In genomic region chr9:22467371-22468169, GRCm38 (mm10) we compare ENCODE assay signal across 8 mouse cellular contexts. TPM values are rescaled to one million over a fixed set of nuclear protein-coding genes. Genes with fewer than 3 reads are reported as not detected.
DNase-seq lines count a peak whose midpoint lies in the region; ATAC-seq and TF ChIP-seq lines count a peak whose summit lies in the region.

No protein-coding gene starts in this region.

- H3K4me2 ChIP-seq in forebrain, embryonic 14.5 days (ENCODE audit: low read length), result peak overlapping the region; percentile 75
- H3K4me2 ChIP-seq in hindbrain, postnatal 0 days (ENCODE audit: low read depth, low read length), result peak overlapping the region; percentile 74
- peak overlapping the region; percentile 74 for H3K4me2 ChIP-seq in limb, embryonic 13.5 days (replicated peaks)
- H3K4me2 ChIP-seq in midbrain, embryonic 13.5 days (replicated peaks), result peak overlapping the region; percentile 60
- H3K4me2 ChIP-seq in stomach, embryonic 14.5 days (replicated peaks; ENCODE audit: low read depth, low read length), result peak overlapping the region; percentile 62

- peak overlapping the region; percentile 95 for H3K9ac ChIP-seq in forebrain, embryonic 14.5 days (ENCODE audit: low read length)
- H3K9ac ChIP-seq in hindbrain, postnatal 0 days (replicated peaks; ENCODE audit: low read length), result peak overlapping the region; percentile 97
- H3K9ac ChIP-seq in limb, embryonic 13.5 days, result peak overlapping the region; percentile 93
- H3K9ac ChIP-seq in midbrain, embryonic 13.5 days (replicated peaks), result peak overlapping the region; percentile 90
- peak overlapping the region; percentile 83 for H3K9ac ChIP-seq in stomach, embryonic 14.5 days (replicated peaks; ENCODE audit: low read depth, low read length)

- H3K36me3 ChIP-seq in forebrain, embryonic 14.5 days (ENCODE audit: control insufficient read depth, insufficient read depth, low read length), result 0 out of 2 replicates have a peak, but pooled peaks cover 3% of the 10 kb centered on the region
- H3K36me3 ChIP-seq in hindbrain, postnatal 0 days (ENCODE audit: insufficient read depth, low read length), result no peaks in the 10 kb centered on the region
- peaks cover 26% of the 10 kb centered on the region for H3K36me3 ChIP-seq in limb, embryonic 13.5 days
- peaks cover 10% of the 10 kb centered on the region for H3K36me3 ChIP-seq in midbrain, embryonic 13.5 days
- no peaks in the 10 kb centered on the region; the same call in 1 of the 2 replicates for H3K36me3 ChIP-seq in stomach, embryonic 14.5 days (ENCODE audit: control insufficient read depth, insufficient read depth, low read length)

- DNase-seq in left cerebral cortex, postnatal 14 days (ENCODE audit: low spot score in 2 of 2), result peak; percentile 33 to 55
- DNase-seq in left cerebral cortex, adult 11 months (ENCODE audit: low spot score), result no peak
- peak; percentile 53 for DNase-seq in c-Kit-positive CD71-positive TER-119-positive erythroid progenitor cells, embryonic 14.5 days (ENCODE audit: low spot score)
- DNase-seq in forebrain, embryonic 14.5 days (ENCODE audit: low spot score), result peak; percentile 46
- peak; percentile 51 for DNase-seq in hindbrain, postnatal 0 days (ENCODE audit: low spot score)

- peak overlapping the region; percentile 86 for H3K4me3 ChIP-seq in forebrain, embryonic 14.5 days (ENCODE audit: low read depth, low read length)
- H3K4me3 ChIP-seq in hindbrain, postnatal 0 days (ENCODE audit: low read length), result peak overlapping the region; percentile 87
- peak overlapping the region; percentile 90 for H3K4me3 ChIP-seq in limb, embryonic 13.5 days
- H3K4me3 ChIP-seq in midbrain, embryonic 13.5 days (replicated peaks), result peak overlapping the region; percentile 78
- H3K4me3 ChIP-seq in stomach, embryonic 14.5 days (ENCODE audit: low read depth, low read length), result peak overlapping the region; percentile 78

- no peaks in the 10 kb centered on the region for H3K27me3 ChIP-seq in forebrain, embryonic 14.5 days (replicated peaks; ENCODE audit: control insufficient read depth, insufficient read depth, low read length)
- no peaks in the 10 kb centered on the region for H3K27me3 ChIP-seq in hindbrain, postnatal 0 days (ENCODE audit: insufficient read depth, low read length)
- no peaks in the 10 kb centered on the region for H3K27me3 ChIP-seq in limb, embryonic 13.5 days
- no peaks in the 10 kb centered on the region for H3K27me3 ChIP-seq in midbrain, embryonic 13.5 days
- no peaks in the 10 kb centered on the region for H3K27me3 ChIP-seq in stomach, embryonic 14.5 days (ENCODE audit: control insufficient read depth, insufficient read depth, low read length)

- peak overlapping the region; percentile 91 for H3K27ac ChIP-seq in forebrain, embryonic 14.5 days (ENCODE audit: low read depth, low read length)
- H3K27ac ChIP-seq in hindbrain, postnatal 0 days, result peak overlapping the region; percentile 94
- peak overlapping the region; percentile 87 for H3K27ac ChIP-seq in limb, embryonic 13.5 days
- peak overlapping the region; percentile 93 for H3K27ac ChIP-seq in midbrain, embryonic 13.5 days
- H3K27ac ChIP-seq in stomach, embryonic 14.5 days (ENCODE audit: low read length), result peak overlapping the region; percentile 91

- H3K4me1 ChIP-seq in forebrain, embryonic 14.5 days (ENCODE audit: control insufficient read depth, insufficient read depth, low read length), result 0 out of 2 replicates have a peak, but pooled peaks cover 2% of the 10 kb centered on the region
- H3K4me1 ChIP-seq in hindbrain, postnatal 0 days (ENCODE audit: insufficient read depth, low read length), result no peaks in the 10 kb centered on the region
- peaks cover 8% of the 10 kb centered on the region; the same call in 1 of the 2 replicates for H3K4me1 ChIP-seq in limb, embryonic 13.5 days
- peaks cover 4% of the 10 kb centered on the region for H3K4me1 ChIP-seq in midbrain, embryonic 13.5 days (replicated peaks)
- 0 out of 2 replicates have a peak, but pooled peaks cover 3% of the 10 kb centered on the region for H3K4me1 ChIP-seq in stomach, embryonic 14.5 days (ENCODE audit: control insufficient read depth, insufficient read depth, low read length)

- 2% methylated on average over 72 of the region's 73 CpGs for WGBS in forebrain, embryonic 14.5 days
- WGBS in hindbrain, postnatal 0 days, result 1% methylated on average over 70 of the region's 73 CpGs
- WGBS in limb, embryonic 13.5 days, result under 1% methylated on average over 73 of the region's 73 CpGs
- WGBS in midbrain, embryonic 13.5 days, result under 1% methylated on average over 67 of the region's 73 CpGs
- WGBS in stomach, embryonic 14.5 days, result 1% methylated on average over 70 of the region's 73 CpGs

- ATAC-seq in forebrain, embryonic 14.5 days, result peak; percentile 84
- peak; percentile 75 for ATAC-seq in hindbrain, postnatal 0 days
- ATAC-seq in limb, embryonic 13.5 days (ENCODE audit: low FRiP score, low read depth), result peak; percentile 74
- ATAC-seq in midbrain, embryonic 13.5 days, result peak; percentile 78
- peak; percentile 66 for ATAC-seq in stomach, embryonic 14.5 days (ENCODE audit: insufficient number of reproducible peaks, insufficient read depth, low FRiP score, low read depth)

- H3K9me3 ChIP-seq in forebrain, embryonic 14.5 days (replicated peaks; ENCODE audit: control insufficient read depth, low read length), result no peaks in the 10 kb centered on the region
- H3K9me3 ChIP-seq in hindbrain, postnatal 0 days (ENCODE audit: low read length), result no peaks in the 10 kb centered on the region
- H3K9me3 ChIP-seq in limb, embryonic 13.5 days, result no peaks in the 10 kb centered on the region
- H3K9me3 ChIP-seq in midbrain, embryonic 13.5 days, result no peaks in the 10 kb centered on the region
- no peaks in the 10 kb centered on the region for H3K9me3 ChIP-seq in stomach, embryonic 14.5 days (ENCODE audit: control insufficient read depth, low read depth, low read length)

- intact Hi-C loops in left cerebral cortex, postnatal 14 days (cut with DNase I), result no loop called here

- TF ChIP-seq CTCF in hindbrain, postnatal 0 days (IDR thresholded peaks at IDR 0.05; ENCODE audit: low read depth), result no peak

RNA-seq across cellular contexts. Expression of gene Rp9, which starts 2.0 kb away (rescaled TPM):
- total RNA-seq in left cerebral cortex, postnatal 14 days (2021), result 10 to 100 TPM; 39.3 to 42.0 TPM
- 60.8 and 62.4 TPM in 2 replicates for polyA plus RNA-seq in forebrain, embryonic 14.5 days (2014; fragmentation: Nextera tagmentation; extraction: Ambion mirVana)
- 63.2 and 72.3 TPM in 2 replicates for total RNA-seq in hindbrain, postnatal 0 days (2014; rRNA removed)
- 75.1 and 81.4 TPM in 2 replicates for polyA plus RNA-seq in hindbrain, postnatal 0 days (2015; fragmentation: Nextera tagmentation; extraction: Ambion mirVana)
- 73.8 and 74.1 TPM in 2 replicates for polyA plus RNA-seq in limb, embryonic 13.5 days (2015; fragmentation: Nextera tagmentation; extraction: Ambion mirVana)
- 61.6 and 64.8 TPM in 2 replicates for polyA plus RNA-seq in midbrain, embryonic 13.5 days (2015; fragmentation: Nextera tagmentation; extraction: Ambion mirVana)
- 79.1 and 84.9 TPM in 2 replicates for polyA plus RNA-seq in stomach, embryonic 14.5 days (2014; fragmentation: Nextera tagmentation; extraction: Ambion mirVana)

RNA-seq across cellular contexts. Expression of gene Bbs9, which starts 7.9 kb away (rescaled TPM):
- total RNA-seq in left cerebral cortex, postnatal 14 days (2021), result 10 to 100 TPM; 24.6 to 28.3 TPM
- 18.1 and 19.8 TPM in 2 replicates for polyA plus RNA-seq in forebrain, embryonic 14.5 days (2014; fragmentation: Nextera tagmentation; extraction: Ambion mirVana)
- 27.0 and 27.5 TPM in 2 replicates for total RNA-seq in hindbrain, postnatal 0 days (2014; rRNA removed)
- polyA plus RNA-seq in hindbrain, postnatal 0 days (2015; fragmentation: Nextera tagmentation; extraction: Ambion mirVana), result 14.0 and 15.2 TPM in 2 replicates
- 13.9 and 15.9 TPM in 2 replicates for polyA plus RNA-seq in limb, embryonic 13.5 days (2015; fragmentation: Nextera tagmentation; extraction: Ambion mirVana)
- polyA plus RNA-seq in midbrain, embryonic 13.5 days (2015; fragmentation: Nextera tagmentation; extraction: Ambion mirVana), result 22.5 and 23.8 TPM in 2 replicates
- polyA plus RNA-seq in stomach, embryonic 14.5 days (2014; fragmentation: Nextera tagmentation; extraction: Ambion mirVana), result 16.0 and 16.2 TPM in 2 replicates

RNA-seq across cellular contexts. Expression of gene Gm17545, which starts 13.5 kb away (rescaled TPM):
- total RNA-seq in left cerebral cortex, postnatal 14 days (2021), result not detected
- not detected in 2 replicates for polyA plus RNA-seq in forebrain, embryonic 14.5 days (2014; fragmentation: Nextera tagmentation; extraction: Ambion mirVana)
- total RNA-seq in hindbrain, postnatal 0 days (2014; rRNA removed), result not detected in 2 replicates
- polyA plus RNA-seq in hindbrain, postnatal 0 days (2015; fragmentation: Nextera tagmentation; extraction: Ambion mirVana), result not detected in 2 replicates
- polyA plus RNA-seq in limb, embryonic 13.5 days (2015; fragmentation: Nextera tagmentation; extraction: Ambion mirVana), result not detected in 2 replicates
- not detected in 2 replicates for polyA plus RNA-seq in midbrain, embryonic 13.5 days (2015; fragmentation: Nextera tagmentation; extraction: Ambion mirVana)
- polyA plus RNA-seq in stomach, embryonic 14.5 days (2014; fragmentation: Nextera tagmentation; extraction: Ambion mirVana), result not detected in 2 replicates

RNA-seq across cellular contexts. Expression of gene 9530077C05Rik, which starts 56.3 kb away (rescaled TPM):
- total RNA-seq in left cerebral cortex, postnatal 14 days (2021), result 1 to 10 TPM; 7.4 to 8.1 TPM
- 12.2 and 13.9 TPM in 2 replicates for polyA plus RNA-seq in forebrain, embryonic 14.5 days (2014; fragmentation: Nextera tagmentation; extraction: Ambion mirVana)
- total RNA-seq in hindbrain, postnatal 0 days (2014; rRNA removed), result 13.8 and 15.5 TPM in 2 replicates
- polyA plus RNA-seq in hindbrain, postnatal 0 days (2015; fragmentation: Nextera tagmentation; extraction: Ambion mirVana), result 15.0 and 16.8 TPM in 2 replicates
- polyA plus RNA-seq in limb, embryonic 13.5 days (2015; fragmentation: Nextera tagmentation; extraction: Ambion mirVana), result 5.8 and 6.3 TPM in 2 replicates
- polyA plus RNA-seq in midbrain, embryonic 13.5 days (2015; fragmentation: Nextera tagmentation; extraction: Ambion mirVana), result 9.2 and 9.9 TPM in 2 replicates
- polyA plus RNA-seq in stomach, embryonic 14.5 days (2014; fragmentation: Nextera tagmentation; extraction: Ambion mirVana), result 5.9 and 6.2 TPM in 2 replicates
